Mouse (Mus musculus) thymus, adult 2 months (tissue): ENCODE results near the gene Dnajc7. TPM values are rescaled to one million over a fixed set of nuclear protein-coding genes. Genes with fewer than 3 reads are reported as not detected.
"Not testable (repeated sequence)": the region's sequence is repeated elsewhere in the genome, so short reads cannot be mapped to it uniquely, and the experiment has no call there.

Source experiments
- DNase-seq: peaks from one replicate; pipeline ENCODE4 v3.0.0; 2021
- H3K27ac ChIP-seq: fragments of 200-500 bp; 2 replicates; pipeline ENCODE4 v1.5.1; 2012; ENCODE audit warnings: low read length, control low read depth; ENCODE audit not compliant: control insufficient read depth, insufficient read depth
- H3K27me3 ChIP-seq: fragments of 200-500 bp; 2 replicates; pipeline ENCODE4 v1.6.1; 2012; ENCODE audit warnings: mild to moderate bottlenecking, low read length, moderate library complexity, mixed read lengths; ENCODE audit not compliant: control insufficient read depth, insufficient read depth
- H3K36me3 ChIP-seq: fragments of 200-500 bp; 2 replicates; pipeline ENCODE4 v1.6.1; 2012; ENCODE audit warnings: mild to moderate bottlenecking, low read length, moderate library complexity; ENCODE audit not compliant: control insufficient read depth, insufficient read depth
- H3K4me1 ChIP-seq: fragments of 200-500 bp; replicated peaks from 2 replicates; pipeline ENCODE4 v1.6.1; 2012; ENCODE audit warnings: low read length; ENCODE audit not compliant: control insufficient read depth, insufficient read depth
- H3K4me3 ChIP-seq: fragments of 200-500 bp; 2 replicates; pipeline ENCODE4 v1.5.1; 2012; ENCODE audit warnings: mild to moderate bottlenecking, low read length, control low read depth, moderate library complexity; ENCODE audit not compliant: control insufficient read depth, insufficient read depth
- CTCF ChIP-seq: fragments of 200-500 bp; IDR thresholded peaks from 2 replicates; pipeline ENCODE4 v1.5.1; 2012; ENCODE audit warnings: mild to moderate bottlenecking, control low read depth, low read length, moderate library complexity, borderline replicate concordance; ENCODE audit not compliant: control insufficient read depth, poor library complexity, insufficient read depth; ENCODE audit errors: extremely low read depth
- POLR2A ChIP-seq: fragments of 200-500 bp; IDR thresholded peaks from 2 replicates; pipeline ENCODE4 v1.6.1; 2012; ENCODE audit warnings: mild to moderate bottlenecking, low read length, control low read depth, moderate library complexity; ENCODE audit not compliant: control insufficient read depth, poor library complexity, insufficient read depth; ENCODE audit errors: extremely low read depth
- WGBS: fragments of 180-500 bp; shearing (Covaris S2); methylation state at CpG from one replicate; pipeline ENCODE4 v1.1.7; 2018; 5-methylcytosine and 5-hydroxymethylcytosine counted together
- polyA plus RNA-seq: library from polyadenylated mRNA; depleted of rRNA; stranded (reverse); fragments of >200 nt; gene quantifications from 2 replicates; pipeline ENCODE4 v1.2.3, GENCODE M21; 2012; rRNA removed

Dnajc7 gene
- polyA plus RNA-seq, 1 experiment, result 110 TPM

DNA sequence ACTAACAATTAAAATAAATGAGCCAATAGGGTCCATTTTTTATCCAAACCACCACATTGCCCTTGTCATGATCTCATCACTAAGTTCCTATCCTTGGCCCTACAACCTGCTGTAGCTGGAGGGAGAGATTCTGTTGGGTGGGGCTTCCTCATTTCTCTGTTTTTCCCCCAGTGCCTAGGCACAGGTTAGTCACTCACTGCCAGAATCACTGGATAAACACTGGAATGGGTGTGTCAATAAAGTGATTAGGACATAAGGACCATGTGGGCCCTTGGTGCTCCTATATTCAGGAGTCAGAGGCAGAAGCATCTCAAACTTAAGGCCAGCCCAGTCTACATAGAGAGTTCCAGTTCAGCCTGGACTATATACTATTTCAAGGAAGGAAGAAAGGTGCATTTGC, 83.5 kb downstream of the Dnajc7 start:
- H3K36me3 ChIP-seq, result no peaks in the 10 kb centered on the region
- DNase-seq, result no peak
- H3K4me1 ChIP-seq, result no peaks in the 10 kb centered on the region
- no peak overlapping the region for H3K4me3 ChIP-seq
- TF ChIP-seq CTCF (no peak), POLR2A (no peak)
- no peak overlapping the region for H3K27ac ChIP-seq
- no peaks in the 10 kb centered on the region for H3K27me3 ChIP-seq

DNA sequence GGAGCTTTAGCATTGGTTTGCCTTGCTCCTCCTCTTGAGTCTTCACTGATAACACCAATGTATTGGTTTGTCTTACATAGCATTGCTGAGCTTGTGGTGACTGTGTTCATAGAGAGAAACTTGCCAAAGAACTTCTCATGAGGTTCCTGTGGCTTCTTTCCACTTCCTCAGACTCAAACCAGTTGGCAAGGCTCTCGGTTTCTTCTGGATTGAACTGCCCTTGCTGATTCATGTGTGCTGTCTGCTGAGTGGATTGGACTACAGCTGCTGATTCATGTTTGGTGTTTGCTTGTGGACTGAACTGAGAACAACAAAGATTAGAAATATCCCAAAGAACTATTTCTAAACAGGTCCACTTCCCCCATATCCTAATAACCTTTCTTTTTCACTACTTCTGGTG, 84.0 kb downstream of the Dnajc7 start:
- Histone ChIP-seq H3K4me1 (no peaks in the 10 kb centered on the region), H3K27me3 (no peaks in the 10 kb centered on the region), H3K36me3 (no peaks in the 10 kb centered on the region), H3K27ac (no peak overlapping the region), H3K4me3 (no peak overlapping the region)
- 3% methylated on average over 1 of the region's 1 CpGs for WGBS
- TF ChIP-seq CTCF (no peak), POLR2A (no peak)
- DNase-seq, result no peak

DNA sequence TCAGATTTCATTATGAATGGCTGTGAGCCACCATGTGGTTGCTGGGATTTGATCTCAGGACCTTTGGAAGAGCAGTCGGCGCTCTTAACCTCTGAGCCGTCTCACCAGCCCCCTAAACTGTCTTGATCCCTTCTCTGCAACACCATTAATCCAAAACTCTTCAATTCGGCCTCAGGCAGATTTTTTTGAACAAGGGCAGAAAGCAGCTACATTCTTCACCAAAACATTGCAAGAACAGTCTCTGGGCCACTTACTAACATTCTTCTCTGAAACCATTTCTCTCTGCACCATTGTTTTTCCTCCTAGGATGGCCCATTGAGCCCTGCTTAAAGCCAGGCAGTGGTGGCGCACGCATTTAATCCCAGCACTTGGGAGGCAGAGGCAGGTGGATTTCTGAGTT, 85.1 kb downstream of the Dnajc7 start:
- not testable (repeated sequence) for H3K36me3 ChIP-seq, H3K27ac ChIP-seq, H3K4me3 ChIP-seq, DNase-seq, H3K4me1 ChIP-seq, H3K27me3 ChIP-seq
- WGBS, result 95% methylated on average over 6 of the region's 6 CpGs

DNA sequence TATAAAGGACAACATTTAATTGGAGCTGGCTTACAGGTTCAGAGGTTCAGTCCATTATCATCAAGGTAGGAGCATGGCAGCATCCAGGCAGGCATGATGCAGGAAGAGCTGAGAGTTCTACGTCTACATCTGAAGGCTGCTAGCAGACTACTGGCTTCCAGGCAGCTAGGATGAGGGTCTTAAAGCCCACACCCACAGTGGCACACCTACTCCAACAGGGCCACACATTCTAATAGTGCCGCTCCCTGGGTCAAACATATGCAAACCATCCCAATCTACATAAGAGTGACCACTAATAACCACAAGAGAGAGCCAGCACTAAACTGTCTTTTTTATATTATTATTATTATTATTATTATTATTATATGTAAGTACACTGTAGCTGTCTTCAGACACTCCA, 85.6 kb downstream of the Dnajc7 start:
- H3K27me3 ChIP-seq, H3K4me1 ChIP-seq, H3K36me3 ChIP-seq, H3K27ac ChIP-seq, H3K4me3 ChIP-seq, DNase-seq: not testable (repeated sequence)
- WGBS, result 93% methylated on average over 2 of the region's 2 CpGs

DNA sequence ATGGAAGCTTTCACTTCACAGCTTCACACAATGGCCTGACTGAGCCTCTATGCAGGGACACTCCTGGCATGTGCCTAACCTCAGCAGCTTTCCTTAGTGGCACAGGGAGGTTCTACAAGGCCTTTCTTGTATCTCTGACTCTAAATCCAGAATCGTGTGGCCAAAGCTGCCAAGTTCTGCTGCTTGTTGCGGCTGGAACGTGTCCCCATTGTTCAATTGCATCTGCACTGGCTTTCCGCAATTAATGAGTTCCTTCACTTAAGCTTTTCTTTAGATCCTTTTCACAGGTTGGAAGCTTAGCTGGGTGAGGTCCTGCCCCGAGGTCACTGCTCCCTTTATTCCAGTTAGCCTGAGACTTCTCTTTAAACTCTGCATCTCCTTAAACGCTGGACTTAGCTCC, 86.1 kb downstream of the Dnajc7 start:
- Histone ChIP-seq H3K27me3 (no peaks in the 10 kb centered on the region), H3K27ac (no peak overlapping the region), H3K4me3 (no peak overlapping the region), H3K36me3 (no peaks in the 10 kb centered on the region), H3K4me1 (no peaks in the 10 kb centered on the region)
- WGBS, result 93% methylated on average over 6 of the region's 6 CpGs
- no peak for DNase-seq
- no peak for TF ChIP-seq POLR2A
- no peak for TF ChIP-seq CTCF

Other genes with a start within 250 kb of the Dnajc7 start
- 220 and 221 TPM in 2 replicates for gene Jup, start 222.4 kb downstream of the Dnajc7 start, polyA plus RNA-seq
- gene P3h4, start 205.3 kb downstream of the Dnajc7 start, polyA plus RNA-seq, result 22.3 and 23.6 TPM in 2 replicates
- gene Fkbp10, start 204.5 kb downstream of the Dnajc7 start, polyA plus RNA-seq, result 7.8 and 9.5 TPM in 2 replicates
- 129 and 136 TPM in 2 replicates for gene Nt5c3b, start 178.4 kb downstream of the Dnajc7 start, polyA plus RNA-seq
- gene Klhl10, start 178.3 kb downstream of the Dnajc7 start, polyA plus RNA-seq, result 0.58 and 0.66 TPM in 2 replicates
- gene Klhl11, start 147.4 kb downstream of the Dnajc7 start, polyA plus RNA-seq, result 8.0 and 10.4 TPM in 2 replicates
- 150 and 214 TPM in 2 replicates for gene Acly, start 92.2 kb downstream of the Dnajc7 start, polyA plus RNA-seq
- gene Ttc25, start 74.6 kb downstream of the Dnajc7 start, polyA plus RNA-seq, result 0.58 and 1.1 TPM in 2 replicates
- 138 and 153 TPM in 2 replicates for gene Cnp, start 45.3 kb downstream of the Dnajc7 start, polyA plus RNA-seq
- 64.6 and 68.4 TPM in 2 replicates for gene Nkiras2, start 924 bp downstream of the Dnajc7 start, polyA plus RNA-seq
- gene Zfp385c, start 72.3 kb upstream of the Dnajc7 start, polyA plus RNA-seq, result 0.32 and 0.55 TPM in 2 replicates
- gene Dhx58, start 84.1 kb upstream of the Dnajc7 start, polyA plus RNA-seq, result 24.2 and 27.3 TPM in 2 replicates
- gene Kat2a, start 92.3 kb upstream of the Dnajc7 start, polyA plus RNA-seq, result 56.4 and 58.1 TPM in 2 replicates
- 0.24 and 0.31 TPM in 2 replicates for gene Hspb9, start 93.7 kb upstream of the Dnajc7 start, polyA plus RNA-seq
- gene Rab5c, start 118.0 kb upstream of the Dnajc7 start, polyA plus RNA-seq, result 290 and 304 TPM in 2 replicates
- 1.1 and 1.2 TPM in 2 replicates for gene Kcnh4, start 139.8 kb upstream of the Dnajc7 start, polyA plus RNA-seq
- gene Hcrt, start 142.8 kb upstream of the Dnajc7 start, polyA plus RNA-seq, result 0.57 TPM in 1 of 2 replicates, not detected in the other
- 6.8 and 7.9 TPM in 2 replicates for gene Ghdc, start 150.8 kb upstream of the Dnajc7 start, polyA plus RNA-seq
- gene Stat5b, start 230.6 kb upstream of the Dnajc7 start, polyA plus RNA-seq, result 178 and 204 TPM in 2 replicates
- 136 and 161 TPM in 2 replicates for gene Stat5a, start 239.2 kb upstream of the Dnajc7 start, polyA plus RNA-seq